Mouse (Mus musculus) cerebellum, adult (tissue): ENCODE measurements around the gene Gstz1.
"Not testable (repeated sequence)": the region's sequence is repeated elsewhere in the genome, so short reads cannot be mapped to it uniquely, and the experiment has no call there.

ENCODE experiments used
- ATAC-seq: cut with Nextera tagmentation; 2 replicates; pipeline ENCODE4 v1.9.2; 2017; ENCODE audit warnings: mild to moderate bottlenecking, moderate library complexity, mixed read lengths; ENCODE audit not compliant: insufficient number of reproducible peaks, low FRiP score, low TSS enrichment

Gstz1 gene

GRCm38 (mm10) chr12:87157361-87157760, 10.4 kb downstream of the Gstz1 start:
- ATAC-seq: no peak

GRCm38 (mm10) chr12:87158099-87158498, 11.1 kb downstream of the Gstz1 start:
- ATAC-seq: no peak

DNA sequence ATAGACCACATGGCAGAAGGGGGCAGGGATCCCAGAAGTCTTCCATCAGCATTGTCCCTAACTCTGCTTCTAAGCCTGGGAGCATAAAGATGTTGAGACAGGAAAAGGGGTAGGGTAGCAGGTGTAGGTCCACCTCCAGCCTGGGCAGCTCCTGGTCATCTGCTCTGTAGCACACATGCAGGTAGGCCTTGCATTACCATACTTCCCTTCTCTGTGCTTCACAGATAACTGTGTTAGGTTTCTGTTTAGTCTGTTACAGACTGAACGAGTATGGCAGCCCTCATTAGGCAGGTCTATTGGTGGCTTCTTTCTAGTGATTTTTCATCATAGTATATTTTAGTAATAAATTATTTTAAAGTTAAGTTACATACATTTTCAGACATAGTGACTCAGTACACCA, 13.3 kb downstream of the Gstz1 start:
- ATAC-seq: no peak

DNA sequence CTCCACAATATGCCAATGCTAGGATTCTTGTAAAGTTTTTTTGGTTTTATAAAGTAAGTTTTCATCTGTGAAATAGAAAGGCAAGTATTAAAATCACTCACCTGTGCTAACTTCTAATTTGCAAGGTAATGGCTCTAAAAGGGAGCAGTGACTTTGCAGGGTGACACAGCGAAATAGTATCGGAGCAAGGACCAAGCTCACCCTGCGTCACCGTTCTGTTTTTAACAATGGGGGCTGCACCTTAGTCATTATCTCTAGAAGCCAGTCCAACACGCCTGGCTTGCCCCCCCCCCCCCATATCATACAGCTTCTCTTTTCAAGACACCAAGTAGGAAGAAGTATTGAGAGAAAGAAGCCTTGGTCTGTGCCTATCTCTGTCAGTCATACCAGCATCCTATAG, 13.8 kb downstream of the Gstz1 start:
- ATAC-seq: no peak

DNA sequence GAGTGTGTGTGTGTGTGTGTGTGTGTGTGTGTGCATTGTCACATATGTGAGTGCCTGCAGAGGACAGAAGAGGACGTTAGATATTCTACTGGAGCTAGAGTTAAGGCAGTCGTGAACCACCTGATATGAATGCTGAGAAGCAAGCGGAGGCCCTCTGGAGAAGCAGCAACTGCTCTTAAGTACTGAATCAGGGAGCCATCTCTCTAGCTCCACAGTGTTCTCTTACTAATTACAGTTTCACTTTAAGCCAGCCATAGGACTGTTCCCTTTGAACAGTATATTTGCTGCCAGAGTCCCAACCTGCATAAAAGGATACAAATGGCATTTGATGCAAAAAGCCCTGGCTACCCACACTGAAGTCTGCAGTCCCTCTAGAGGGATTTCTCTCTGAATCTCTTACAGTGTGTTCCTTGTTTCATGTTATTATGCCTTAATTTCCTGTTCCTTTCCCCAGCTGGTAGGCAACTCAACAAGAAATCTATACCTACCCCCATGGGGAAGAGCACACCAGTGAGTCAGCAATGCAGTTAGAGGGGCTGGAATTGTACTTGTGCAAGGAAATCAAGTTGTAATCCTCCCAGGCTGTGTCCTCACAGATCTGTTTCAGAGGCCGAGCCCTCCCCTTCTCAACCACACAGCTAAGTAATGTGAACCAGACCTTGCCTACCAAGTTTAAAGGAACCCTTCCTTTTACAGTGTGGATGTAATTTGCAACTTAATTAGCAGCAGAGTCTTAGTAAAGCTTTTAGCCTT, 28.4 kb downstream of the Gstz1 start:
- ATAC-seq: no peak

DNA sequence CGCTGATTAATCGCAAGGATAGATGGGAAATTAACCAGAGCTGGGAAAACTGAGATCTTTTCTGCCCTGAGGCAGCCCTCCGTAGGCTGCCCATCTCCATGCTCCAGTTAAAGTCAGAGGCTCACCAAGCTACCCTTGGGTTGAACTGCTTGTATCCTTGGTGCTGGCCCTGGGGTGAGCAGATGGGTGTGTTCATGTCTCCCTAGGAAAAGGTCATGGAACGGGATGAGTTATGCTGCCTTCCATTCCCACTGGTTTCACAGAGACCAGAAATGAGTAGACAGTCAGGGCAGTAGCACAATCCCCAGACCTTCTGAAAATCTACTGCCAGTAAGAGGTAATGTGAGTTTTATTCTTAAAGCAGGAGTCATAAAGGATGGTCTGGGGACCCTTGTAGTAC, 30.7 kb downstream of the Gstz1 start:
- ATAC-seq: no peak

- no peak for ATAC-seq
Observed at GRCm38 (mm10) chr12:87193008-87193407, 46.0 kb downstream of the Gstz1 start.

DNA sequence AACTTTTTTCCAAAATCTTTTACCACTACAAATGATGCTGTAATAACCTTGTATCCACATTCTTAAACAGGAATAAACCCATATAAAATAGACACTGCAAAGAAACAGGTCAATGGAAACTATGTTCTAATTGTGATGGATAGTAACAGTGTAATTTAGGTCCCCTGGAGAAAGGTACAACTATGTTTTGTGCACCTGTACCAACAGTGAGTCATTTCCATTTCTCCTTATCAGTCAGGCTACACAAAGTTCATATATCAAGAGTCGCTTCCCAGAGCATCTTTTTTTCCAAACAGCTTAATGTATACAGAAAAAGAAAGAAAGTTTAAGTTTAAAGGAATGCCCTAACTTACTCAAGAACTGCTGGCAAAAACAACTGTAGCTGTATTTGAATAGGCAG, 48.1 kb downstream of the Gstz1 start:
- no peak for ATAC-seq

DNA sequence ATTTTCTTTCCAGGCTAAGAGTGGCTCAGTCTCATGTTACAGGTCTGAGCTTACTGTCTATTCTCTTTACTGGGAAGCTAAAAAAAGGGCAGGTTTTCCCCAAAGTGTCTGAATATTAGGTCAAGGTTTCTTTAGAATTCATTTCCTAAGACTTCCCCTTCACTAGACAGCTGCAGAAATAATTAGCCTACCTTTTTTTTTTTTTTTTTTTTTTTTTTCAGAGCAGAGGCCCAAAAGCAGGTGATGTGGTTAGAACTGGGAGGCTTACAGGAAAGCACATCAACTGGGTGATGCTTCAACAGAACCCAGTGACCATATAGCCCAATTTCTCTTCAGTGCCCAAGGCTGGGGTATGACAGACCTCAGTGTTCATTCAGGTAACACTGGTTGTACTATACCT, 49.3 kb downstream of the Gstz1 start:
- ATAC-seq: no peak

DNA sequence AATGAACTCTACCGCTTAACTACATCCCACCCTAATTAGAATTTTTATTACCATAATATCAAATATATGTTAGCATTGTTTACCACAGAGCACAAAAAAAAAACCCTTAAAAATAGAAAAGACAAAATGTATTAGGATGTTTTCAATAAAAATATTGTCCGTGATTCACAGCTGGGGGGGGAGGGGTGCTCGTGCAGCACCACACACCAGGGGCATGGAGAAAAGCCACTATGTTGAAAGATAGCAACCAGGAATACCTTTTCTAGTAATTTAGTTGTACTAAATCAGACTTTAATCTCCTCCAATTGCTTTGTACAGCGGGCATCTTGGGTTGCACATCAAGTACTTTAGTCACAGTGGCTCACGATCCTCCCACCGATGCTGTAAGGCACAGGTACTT, 51.8 kb downstream of the Gstz1 start:
- no peak for ATAC-seq

GRCm38 (mm10) chr12:87199206-87199972, 52.4 kb downstream of the Gstz1 start, which contains the start of gene Samd15:
Gene Samd15 (plus strand): TSS chr12:87199723.
- peak; percentile 53; the same call in 1 of the 2 replicates for ATAC-seq

GRCm38 (mm10) chr12:87199973-87200586, 53.1 kb downstream of the Gstz1 start, which contains the start of gene Tmed8:
Gene Tmed8 (minus strand): TSS chr12:87200454.
- peak; percentile 89 for ATAC-seq

GRCm38 (mm10) chr12:87201694-87202093, 54.7 kb downstream of the Gstz1 start:
- ATAC-seq: no peak

GRCm38 (mm10) chr12:87205789-87206188, 58.8 kb downstream of the Gstz1 start:
- ATAC-seq: not testable (repeated sequence)

- no peak for ATAC-seq
Observed at GRCm38 (mm10) chr12:87212844-87213606, 66.1 kb downstream of the Gstz1 start.
